Mouse (Mus musculus) forebrain, embryonic 13.5 days (tissue): ENCODE data around the gene Hoxa11. TPM values are rescaled to one million over a fixed set of nuclear protein-coding genes. Genes with fewer than 3 reads are reported as not detected.

Experiments used
- ATAC-seq: fragments of 200-750 bp; cut with Nextera tagmentation; 2 replicates; pipeline ENCODE4 v1.8.0; 2017
- H3K27ac ChIP-seq: fragments of 300-500 bp; sonication (generic); 2 replicates; pipeline ENCODE4 v1.5.1; 2015; ENCODE audit warnings: inconsistent platforms, mild to moderate bottlenecking, moderate library complexity
- H3K27me3 ChIP-seq: fragments of 300-500 bp; sonication (generic); 2 replicates; pipeline ENCODE4 v1.6.1; 2015; ENCODE audit warnings: mild to moderate bottlenecking, inconsistent platforms
- H3K36me3 ChIP-seq: fragments of 300-500 bp; sonication (generic); 2 replicates; pipeline ENCODE4 v1.6.1; 2015; ENCODE audit warnings: mild to moderate bottlenecking, inconsistent platforms; ENCODE audit not compliant: poor library complexity, severe bottlenecking
- H3K4me1 ChIP-seq: fragments of 300-500 bp; sonication (generic); 2 replicates; pipeline ENCODE4 v1.6.1; 2015; ENCODE audit warnings: inconsistent platforms
- H3K4me2 ChIP-seq: fragments of 300-500 bp; sonication (generic); 2 replicates; pipeline ENCODE4 v1.6.1; 2015; ENCODE audit warnings: inconsistent platforms, mild to moderate bottlenecking, moderate library complexity
- H3K4me3 ChIP-seq: fragments of 300-500 bp; sonication (generic); 2 replicates; pipeline ENCODE4 v1.5.1; 2015; ENCODE audit warnings: mild to moderate bottlenecking, inconsistent platforms
- H3K9ac ChIP-seq: fragments of 300-500 bp; sonication (generic); 2 replicates; pipeline ENCODE4 v1.6.1; 2015; ENCODE audit warnings: mild to moderate bottlenecking, inconsistent platforms
- H3K9me3 ChIP-seq: fragments of 300-500 bp; sonication (generic); replicated peaks from 2 replicates; pipeline ENCODE4 v1.6.1; 2016; ENCODE audit warnings: inconsistent platforms
- WGBS: fragments of 180-500 bp; shearing (Covaris S2); methylation state at CpG from one replicate; pipeline ENCODE4 v1.1.7; 2015; 5-methylcytosine and 5-hydroxymethylcytosine counted together
- polyA plus RNA-seq: library from polyadenylated mRNA; unstranded; fragments of >200 nt; fragmentation: Nextera tagmentation; extraction: Ambion mirVana; gene quantifications from 2 replicates; pipeline ENCODE4 v1.2.1, GENCODE M21; 2015

The Hoxa11 gene
- polyA plus RNA-seq, 1 experiment from 2014 or later = 0.12 TPM

DNA sequence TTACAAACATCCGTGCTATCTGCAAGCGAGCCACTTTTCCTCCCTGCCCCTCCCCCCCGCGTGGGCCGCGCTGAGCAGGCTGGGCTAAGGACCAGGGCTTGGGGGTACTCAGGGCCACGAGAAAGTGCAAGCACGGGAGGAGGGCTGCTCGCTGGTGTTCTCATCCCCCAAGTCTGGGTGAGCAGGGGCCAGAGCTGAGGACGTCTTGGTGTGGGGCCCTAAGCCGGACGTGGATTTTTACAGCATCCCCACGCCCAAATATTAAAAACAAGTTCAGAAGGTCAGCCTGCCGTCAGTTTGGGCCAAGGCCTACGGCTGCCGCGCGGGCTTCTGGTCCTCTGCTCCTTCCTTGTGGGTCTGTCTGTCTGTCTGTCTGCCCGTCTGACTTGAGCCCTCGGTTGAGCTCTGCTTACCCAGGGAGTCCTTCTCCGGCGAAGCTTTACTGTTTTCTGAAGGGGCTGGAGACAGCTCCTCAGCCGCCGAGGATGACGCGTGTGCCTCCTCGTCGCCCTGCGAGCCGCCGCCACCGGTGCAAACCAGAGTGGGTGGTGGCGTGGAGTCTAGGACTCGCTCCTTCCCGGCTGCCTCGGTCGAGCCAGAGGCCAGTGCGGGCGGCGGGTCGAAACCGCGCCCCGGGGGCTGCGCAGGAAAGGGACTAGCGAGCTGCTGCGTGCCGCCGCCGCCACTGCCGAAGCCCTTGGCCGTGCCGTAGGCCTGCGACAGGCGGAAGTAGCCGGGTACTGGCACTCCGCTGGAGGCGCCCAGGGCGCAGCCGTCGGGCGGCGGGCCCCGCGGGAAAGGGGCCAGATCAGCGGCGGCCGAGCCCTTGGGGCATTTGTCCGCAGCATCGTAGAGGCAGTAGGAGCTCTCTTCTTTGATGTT lies 11.8 kb downstream of the Hoxa11 start:
- no peak overlapping the region for H3K9ac ChIP-seq
- no peak overlapping the region for H3K4me3 ChIP-seq
- H3K4me2 ChIP-seq = no peak overlapping the region
- H3K4me1 ChIP-seq = no peaks in the 10 kb centered on the region
- H3K36me3 ChIP-seq = no peaks in the 10 kb centered on the region
- H3K27me3 ChIP-seq = peaks cover 98% of the 10 kb centered on the region
- H3K9me3 ChIP-seq = no peaks in the 10 kb centered on the region
- no peak overlapping the region for H3K27ac ChIP-seq
- no peak for ATAC-seq
- WGBS = 2% methylated on average over 70 of the region's 70 CpGs

GRCm38 (mm10) chr6:52232984-52233545 lies 12.5 kb downstream of the Hoxa11 start:
- no peaks in the 10 kb centered on the region for H3K9me3 ChIP-seq
- H3K4me3 ChIP-seq = no peak overlapping the region
- ATAC-seq = no peak
- no peaks in the 10 kb centered on the region for H3K36me3 ChIP-seq
- H3K9ac ChIP-seq = no peak overlapping the region
- H3K27me3 ChIP-seq = peaks cover 97% of the 10 kb centered on the region
- no peaks in the 10 kb centered on the region for H3K4me1 ChIP-seq
- H3K4me2 ChIP-seq = no peak overlapping the region
- no peak overlapping the region for H3K27ac ChIP-seq
- 2% methylated on average over 23 of the region's 23 CpGs for WGBS

GRCm38 (mm10) chr6:52232568-52232965 lies 13.0 kb downstream of the Hoxa11 start:
- Histone ChIP-seq H3K4me2 (no peak overlapping the region), H3K4me1 (no peaks in the 10 kb centered on the region), H3K9me3 (no peaks in the 10 kb centered on the region), H3K36me3 (no peaks in the 10 kb centered on the region), H3K9ac (no peak overlapping the region), H3K27ac (no peak overlapping the region), H3K27me3 (peaks cover 97% of the 10 kb centered on the region), H3K4me3 (no peak overlapping the region)
- no peak for ATAC-seq
- WGBS = under 1% methylated on average over 18 of the region's 18 CpGs

- WGBS = 2% methylated on average over 18 of the region's 18 CpGs
- no peak for ATAC-seq
- no peaks in the 10 kb centered on the region for H3K4me1 ChIP-seq
- peaks cover 97% of the 10 kb centered on the region for H3K27me3 ChIP-seq
- no peak overlapping the region for H3K9ac ChIP-seq
- no peak overlapping the region for H3K27ac ChIP-seq
- H3K4me3 ChIP-seq = no peak overlapping the region
- H3K9me3 ChIP-seq = no peaks in the 10 kb centered on the region
- no peaks in the 10 kb centered on the region for H3K36me3 ChIP-seq
- H3K4me2 ChIP-seq = no peak overlapping the region
Measured at GRCm38 (mm10) chr6:52231885-52232567, 13.6 kb downstream of the Hoxa11 start.

GRCm38 (mm10) chr6:52230516-52231165 lies 15.0 kb downstream of the Hoxa11 start, which contains the start of gene Hoxa9:
Gene Hoxa9 (minus strand): TSS chr6:52231089.
- no peaks in the 10 kb centered on the region for H3K4me1 ChIP-seq
- H3K27ac ChIP-seq = no peak within 1 kb of the TSS
- no peak for ATAC-seq
- no peak within 1 kb of the TSS for H3K9ac ChIP-seq
- no peak within 1 kb of the TSS for H3K4me2 ChIP-seq
- no peaks in the 10 kb centered on the region for H3K36me3 ChIP-seq
- 1% methylated on average over 26 of the region's 36 CpGs for WGBS
- H3K27me3 ChIP-seq = peaks cover 97% of the 10 kb centered on the region
- H3K4me3 ChIP-seq = no peak within 1 kb of the TSS
- no peaks in the 10 kb centered on the region for H3K9me3 ChIP-seq

GRCm38 (mm10) chr6:52229558-52230416 lies 15.8 kb downstream of the Hoxa11 start:
- 1% methylated on average over 44 of the region's 44 CpGs for WGBS
- ATAC-seq = no peak
- no peaks in the 10 kb centered on the region for H3K4me1 ChIP-seq

DNA sequence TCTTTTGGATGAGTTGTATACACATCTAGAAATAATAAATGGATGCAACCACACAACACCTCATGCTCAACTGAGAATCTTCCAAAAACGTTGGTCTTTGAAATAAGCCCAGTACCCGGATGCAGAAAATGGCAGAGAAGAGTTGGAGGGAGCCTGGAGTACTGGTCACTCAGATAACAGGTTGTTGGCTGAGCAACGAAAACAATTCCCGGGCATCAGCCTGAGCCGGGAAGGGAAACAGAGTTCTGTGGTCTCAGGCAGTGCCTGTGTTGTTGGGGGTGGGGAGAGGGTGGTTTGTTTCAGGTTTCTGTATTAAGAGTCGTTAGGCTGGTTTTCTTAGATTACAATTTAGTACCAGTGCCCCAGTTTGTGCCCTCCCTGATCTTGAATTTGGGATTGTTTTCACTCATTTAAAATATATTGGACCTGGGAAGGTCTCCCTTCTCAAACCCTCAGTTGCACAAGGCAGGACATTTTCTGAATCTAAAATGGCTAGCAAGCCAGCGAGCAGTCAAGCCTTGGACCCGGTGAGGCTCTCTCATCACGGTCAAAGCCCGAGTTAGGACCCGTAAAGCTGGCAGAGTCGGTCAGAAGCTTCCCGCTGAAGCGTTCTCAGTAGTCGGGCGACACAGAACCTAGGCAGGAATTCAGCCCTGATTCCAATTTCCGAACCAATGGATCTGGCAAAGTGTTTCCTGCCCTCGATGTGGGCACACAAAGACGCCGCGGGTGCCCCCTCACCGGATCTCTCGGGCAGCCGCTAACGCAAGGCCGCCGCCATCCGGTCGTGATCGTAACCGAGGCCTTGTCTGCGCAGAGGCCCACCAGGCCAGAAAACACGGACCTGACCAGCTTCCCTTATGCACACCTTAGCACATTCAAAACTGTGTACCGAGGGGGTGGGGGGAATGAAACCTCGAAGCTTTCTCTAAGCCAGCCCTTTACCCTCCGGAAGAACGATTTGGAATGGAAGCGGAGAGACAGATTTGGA lies 16.8 kb downstream of the Hoxa11 start:
- WGBS = 1% methylated on average over 38 of the region's 38 CpGs
- H3K27me3 ChIP-seq = peaks cover 97% of the 10 kb centered on the region
- H3K36me3 ChIP-seq = no peaks in the 10 kb centered on the region
- H3K4me1 ChIP-seq = no peaks in the 10 kb centered on the region
- no peak overlapping the region for H3K4me2 ChIP-seq
- H3K27ac ChIP-seq = no peak overlapping the region
- no peak for ATAC-seq
- H3K9me3 ChIP-seq = no peaks in the 10 kb centered on the region
- H3K9ac ChIP-seq = no peak overlapping the region
- no peak overlapping the region for H3K4me3 ChIP-seq

More at GRCm38 (mm10) chr6:52229558-52230416, 15.8 kb downstream of the Hoxa11 start:
- no peaks in the 10 kb centered on the region for H3K36me3 ChIP-seq
- H3K4me3 ChIP-seq = no peak overlapping the region
- H3K27me3 ChIP-seq = peaks cover 97% of the 10 kb centered on the region
- no peak overlapping the region for H3K4me2 ChIP-seq
- H3K9me3 ChIP-seq = no peaks in the 10 kb centered on the region
- H3K9ac ChIP-seq = no peak overlapping the region
- H3K27ac ChIP-seq = no peak overlapping the region

- WGBS = 2% methylated on average over 11 of the region's 11 CpGs
- no peak for ATAC-seq
- Histone ChIP-seq H3K36me3 (no peaks in the 10 kb centered on the region), H3K4me3 (no peak overlapping the region), H3K27me3 (peaks cover 97% of the 10 kb centered on the region), H3K27ac (no peak overlapping the region), H3K4me1 (no peaks in the 10 kb centered on the region), H3K4me2 (no peak overlapping the region), H3K9ac (no peak overlapping the region), H3K9me3 (no peaks in the 10 kb centered on the region)
Measured at GRCm38 (mm10) chr6:52227470-52228222, 18.0 kb downstream of the Hoxa11 start.

- Histone ChIP-seq H3K27me3 (peaks cover 97% of the 10 kb centered on the region), H3K4me3 (no peak overlapping the region), H3K27ac (no peak overlapping the region), H3K36me3 (no peaks in the 10 kb centered on the region), H3K4me1 (peaks cover 3% of the 10 kb centered on the region), H3K9ac (no peak overlapping the region), H3K9me3 (no peaks in the 10 kb centered on the region), H3K4me2 (no peak overlapping the region)
- no peak for ATAC-seq
- WGBS = 3% methylated on average over 26 of the region's 26 CpGs
Measured at GRCm38 (mm10) chr6:52226569-52227257, 18.9 kb downstream of the Hoxa11 start.
